Mouse (Mus musculus) bone marrow macrophage, adult 2 months (primary cell): ENCODE data around the gene Abcc4. TPM values are rescaled to one million over a fixed set of nuclear protein-coding genes. Genes with fewer than 3 reads are reported as not detected.

Experiments used
- H3K27ac ChIP-seq: 2 replicates; pipeline ENCODE4 v1.5.1; 2012; ENCODE audit warnings: low read depth, low read length; ENCODE audit not compliant: insufficient read depth
- H3K4me1 ChIP-seq: 2 replicates; pipeline ENCODE4 v1.6.1; 2012; ENCODE audit warnings: low read length; ENCODE audit not compliant: control insufficient read depth, insufficient read depth
- H3K4me3 ChIP-seq: 2 replicates; pipeline ENCODE4 v1.5.1; 2012; ENCODE audit warnings: mild to moderate bottlenecking, low read length, moderate library complexity; ENCODE audit not compliant: insufficient read depth
- CTCF ChIP-seq: IDR thresholded peaks from 2 replicates; pipeline ENCODE4 v1.5.1; 2012; ENCODE audit warnings: low read depth, mild to moderate bottlenecking, low read length, moderate library complexity
- POLR2A ChIP-seq: IDR thresholded peaks from 2 replicates; pipeline ENCODE4 v1.6.1; 2012; ENCODE audit warnings: mild to moderate bottlenecking, low read depth, low read length, borderline replicate concordance
- polyA plus RNA-seq: library from polyadenylated mRNA; stranded (reverse); fragments of >200 nt; gene quantifications from 2 replicates; pipeline ENCODE4 v1.2.4, GENCODE M21; 2012; ENCODE audit not compliant: missing spikeins, insufficient read depth, insufficient read length

Gene Abcc4
- 8.2 and 8.6 TPM in 2 replicates for polyA plus RNA-seq

DNA sequence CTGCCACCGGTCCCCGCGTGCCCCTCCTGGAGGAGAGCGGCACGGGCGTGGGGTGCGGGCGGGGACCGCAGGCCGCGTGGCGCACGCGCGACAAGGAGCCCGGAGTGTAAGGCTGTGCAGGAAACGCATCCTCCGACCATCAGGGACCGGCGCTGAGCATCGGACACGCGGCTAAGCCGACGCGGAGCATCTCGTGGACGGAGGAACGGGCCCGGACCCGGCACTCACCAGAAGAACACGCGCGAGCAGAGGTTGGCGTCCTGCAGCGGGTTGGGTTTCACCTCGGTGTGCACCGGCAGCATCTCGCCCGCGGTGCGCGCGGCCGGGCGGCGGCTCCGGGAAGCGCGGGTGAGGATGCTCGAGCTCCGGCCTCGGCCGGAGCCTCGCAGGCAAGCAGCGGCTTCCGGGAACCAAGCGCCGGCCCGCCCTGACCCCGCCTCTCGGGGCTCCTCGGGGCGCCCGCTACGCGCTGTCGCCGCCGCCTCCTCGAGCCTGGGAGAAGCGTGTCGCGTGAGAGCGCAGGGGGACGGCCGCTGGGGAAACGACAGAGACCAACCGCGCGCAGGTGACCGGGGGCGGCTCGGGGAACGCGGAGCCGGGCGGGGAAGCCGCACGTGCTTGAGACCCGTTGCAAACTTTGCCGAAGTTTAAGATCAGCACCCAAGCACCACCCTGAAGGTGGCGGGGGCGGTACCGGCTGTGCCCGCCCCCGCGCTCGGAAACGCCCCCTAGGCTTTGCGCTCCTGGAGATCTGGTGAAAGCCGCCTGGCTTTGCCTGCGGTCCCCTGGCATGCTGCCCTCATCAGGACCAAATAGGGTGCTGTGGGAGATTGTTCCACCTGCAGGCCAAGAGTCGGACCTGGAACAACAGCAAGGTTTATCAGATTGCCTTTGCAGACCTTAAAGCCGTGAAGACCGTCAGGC, at the start of gene Abcc4:
TSS of gene Abcc4 (minus strand) at position 412 of the 924 bp plus-strand sequence.
- Histone ChIP-seq H3K4me1 (peaks cover 23% of the 10 kb centered on the region), H3K27ac (no peak within 1 kb of the TSS; the same call in 1 of the 2 replicates), H3K4me3 (peak within 1 kb of the TSS; percentile 78)
- TF ChIP-seq POLR2A (no peak), CTCF (no peak)

DNA sequence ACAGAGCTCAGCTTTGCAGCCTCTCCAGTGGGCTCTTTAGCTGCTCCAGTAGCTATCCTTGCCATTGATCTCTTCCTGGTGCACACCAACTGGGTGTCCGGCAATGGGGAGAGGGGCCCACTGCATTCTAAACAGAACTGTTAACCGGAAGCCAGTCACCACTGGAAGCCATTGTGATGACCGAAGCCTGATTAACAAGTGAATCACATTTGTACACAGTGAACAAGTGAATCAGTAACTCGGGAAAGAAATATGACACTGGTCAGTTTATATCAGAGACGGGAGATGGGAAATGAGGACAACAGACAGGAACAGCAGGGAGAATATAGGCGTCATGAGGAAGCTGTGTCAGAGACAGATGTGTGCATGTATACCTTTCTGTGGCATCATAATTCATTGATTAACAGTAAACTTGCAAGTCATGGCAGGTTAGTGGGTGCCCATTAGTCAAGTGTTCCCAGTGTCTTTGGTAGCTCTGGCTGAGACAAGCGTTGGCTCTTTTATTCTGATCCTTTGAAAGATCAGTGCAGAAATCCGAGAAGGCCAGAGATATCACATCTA, 45.3 kb upstream of the Abcc4 start:
- no peak for TF ChIP-seq CTCF
- no peak for TF ChIP-seq POLR2A
- Histone ChIP-seq H3K4me1 (peaks cover 9% of the 10 kb centered on the region), H3K27ac (no peak overlapping the region), H3K4me3 (no peak overlapping the region)

DNA sequence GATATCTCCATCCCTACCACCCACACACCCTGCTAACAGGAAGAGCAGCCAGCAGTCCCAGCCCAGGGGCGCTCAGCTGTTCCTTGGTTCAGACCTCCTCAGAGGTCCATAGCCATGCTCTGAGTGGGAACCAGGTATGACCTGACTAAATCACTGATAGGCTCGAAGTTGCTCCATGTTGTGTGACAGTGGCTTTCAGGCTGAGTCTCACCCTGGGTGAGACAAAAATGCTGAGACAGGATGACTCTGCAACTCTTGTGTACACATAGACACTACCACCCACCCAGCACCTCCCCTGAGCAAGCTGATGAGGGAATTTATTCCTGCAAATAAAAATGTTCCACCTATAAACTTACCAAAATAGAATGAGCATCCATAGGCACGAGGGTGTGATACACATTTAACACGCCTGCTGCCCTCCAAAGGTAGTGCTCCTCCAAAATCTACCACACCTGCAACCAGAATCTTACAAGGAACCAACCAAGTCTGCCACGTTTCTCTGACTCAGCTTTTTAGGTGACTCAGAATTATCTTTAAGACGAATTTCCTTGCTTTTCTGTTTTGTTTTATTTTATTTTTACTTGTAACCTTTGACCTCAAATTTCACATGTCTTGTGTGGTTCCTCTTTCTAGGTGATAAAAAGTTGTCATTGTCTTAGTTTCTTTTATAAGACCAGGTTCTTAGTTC, 44.6 kb upstream of the Abcc4 start:
- TF ChIP-seq POLR2A (no peak), CTCF (no peak)
- Histone ChIP-seq H3K4me3 (no peak overlapping the region), H3K27ac (no peak overlapping the region), H3K4me1 (peaks cover 8% of the 10 kb centered on the region)

DNA sequence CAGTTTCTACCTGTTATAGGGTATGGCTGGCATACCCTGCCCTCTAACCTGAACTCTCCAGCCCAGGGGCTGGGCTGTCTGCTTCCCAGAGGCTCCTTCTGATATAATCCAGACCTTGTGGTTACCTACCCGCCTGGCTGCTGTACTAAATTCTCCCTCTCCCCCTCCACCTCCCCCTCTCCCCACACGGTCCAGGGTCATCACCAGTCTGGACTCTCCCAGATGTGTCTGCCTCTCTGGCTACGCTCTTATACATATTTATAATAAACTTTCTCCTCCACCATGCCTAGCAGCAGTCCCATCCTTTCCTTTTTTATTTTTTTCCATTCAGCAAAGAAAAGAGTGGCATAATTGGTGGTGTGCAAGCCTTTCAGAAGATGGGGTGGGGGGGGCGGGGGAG, 43.7 kb upstream of the Abcc4 start:
- Histone ChIP-seq H3K4me1 (peaks cover 8% of the 10 kb centered on the region), H3K27ac (no peak overlapping the region), H3K4me3 (no peak overlapping the region)
- TF ChIP-seq POLR2A (no peak), CTCF (no peak)

DNA sequence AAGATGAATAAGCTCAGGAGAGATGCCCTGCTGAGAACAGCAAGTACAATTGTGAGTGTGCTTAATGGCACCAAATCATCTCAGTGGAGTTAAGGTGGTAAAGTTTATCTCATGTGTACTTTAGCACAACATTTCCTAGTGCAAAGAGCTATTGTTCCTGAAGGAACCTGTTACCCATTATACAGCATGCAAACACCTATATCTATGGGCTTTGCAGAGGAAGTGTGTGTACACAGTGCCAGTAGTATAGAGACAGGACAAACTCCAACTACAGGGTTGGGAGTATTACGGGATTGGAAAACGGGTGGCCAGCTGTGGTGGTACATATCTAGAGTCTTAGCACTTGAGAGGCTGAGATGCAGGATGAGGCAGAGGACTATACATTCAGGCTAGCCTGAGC, 43.0 kb upstream of the Abcc4 start:
- no peak for TF ChIP-seq CTCF
- no peak for TF ChIP-seq POLR2A
- Histone ChIP-seq H3K4me1 (peaks cover 8% of the 10 kb centered on the region), H3K27ac (no peak overlapping the region), H3K4me3 (no peak overlapping the region)

DNA sequence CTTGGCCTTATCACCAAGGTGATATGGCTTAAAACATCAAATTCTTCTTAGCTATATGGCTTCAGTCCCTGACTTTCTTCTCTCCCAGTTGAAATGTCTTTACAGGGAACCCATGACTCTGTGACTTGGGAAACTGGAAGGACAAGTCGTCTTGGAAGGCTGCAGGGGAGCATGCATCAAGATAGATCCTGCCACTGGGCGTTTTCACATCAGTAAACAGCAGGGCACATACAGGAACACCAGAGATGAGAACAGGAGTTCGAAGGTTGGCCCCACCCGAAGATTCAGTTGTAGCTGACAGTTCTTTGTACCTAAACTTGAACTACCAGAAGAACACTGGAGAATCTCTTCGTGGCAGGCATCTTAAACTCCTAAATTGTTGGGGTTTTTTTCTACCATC, 36.8 kb upstream of the Abcc4 start:
- Histone ChIP-seq H3K4me1 (no peaks in the 10 kb centered on the region), H3K27ac (no peak overlapping the region), H3K4me3 (no peak overlapping the region)
- TF ChIP-seq POLR2A (no peak), CTCF (no peak)

DNA sequence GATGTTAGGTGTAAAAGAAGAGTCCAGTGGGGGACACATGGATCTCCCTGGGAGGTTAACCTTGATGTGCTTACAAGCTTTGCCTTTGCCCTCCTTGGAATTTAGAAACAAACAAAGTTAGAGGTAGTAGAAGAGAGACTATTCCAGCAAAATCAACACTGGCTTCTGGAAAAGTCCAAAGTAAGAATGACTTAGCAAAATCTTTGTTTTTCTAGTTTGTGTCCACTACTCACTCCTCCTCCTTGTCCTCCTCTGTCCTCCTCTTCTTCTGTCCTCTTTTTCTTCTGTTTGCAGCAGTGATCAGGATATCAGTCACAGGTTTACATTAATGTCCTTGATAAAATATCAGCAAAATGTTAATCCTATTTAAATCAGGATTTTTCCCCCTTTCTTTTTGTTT, 35.8 kb upstream of the Abcc4 start:
- no peak overlapping the region for H3K4me3 ChIP-seq
- H3K4me1 ChIP-seq, result no peaks in the 10 kb centered on the region
- H3K27ac ChIP-seq, result no peak overlapping the region
- no peak for TF ChIP-seq CTCF
- TF ChIP-seq POLR2A, result no peak

DNA sequence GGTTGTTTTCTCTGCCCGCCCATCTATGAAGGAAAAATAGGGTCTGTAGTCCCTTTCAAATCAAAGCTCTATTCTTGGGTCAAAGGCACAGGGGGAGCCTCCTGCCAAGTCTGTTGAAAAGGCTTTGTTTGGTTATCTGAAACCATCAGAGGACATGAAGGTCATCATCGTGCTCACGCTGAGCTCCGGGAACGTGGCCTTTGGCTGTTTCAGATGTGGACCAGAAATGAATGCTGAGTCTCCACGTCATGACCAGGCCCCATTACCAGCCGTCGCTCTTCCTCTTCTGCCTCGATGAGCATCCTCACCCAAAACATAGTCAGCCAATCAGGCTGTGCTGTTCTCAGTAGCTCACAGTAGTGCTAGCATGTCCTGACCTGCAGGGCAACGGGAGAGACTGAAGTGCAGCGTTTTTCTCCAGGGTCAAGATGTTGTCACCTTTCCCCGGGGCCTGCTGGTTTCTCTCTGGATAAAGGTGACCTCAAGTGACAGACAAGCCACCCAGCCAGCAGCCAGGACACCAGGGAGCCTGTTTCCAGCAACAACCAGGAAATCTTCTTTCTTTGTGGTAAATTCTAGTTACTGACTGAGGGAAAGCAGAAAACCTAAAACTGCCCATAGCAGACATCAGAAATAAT, 31.4 kb upstream of the Abcc4 start:
- no peak overlapping the region for H3K4me3 ChIP-seq
- TF ChIP-seq POLR2A (no peak), CTCF (no peak)
- no peak overlapping the region for H3K27ac ChIP-seq
- H3K4me1 ChIP-seq, result no peaks in the 10 kb centered on the region

DNA sequence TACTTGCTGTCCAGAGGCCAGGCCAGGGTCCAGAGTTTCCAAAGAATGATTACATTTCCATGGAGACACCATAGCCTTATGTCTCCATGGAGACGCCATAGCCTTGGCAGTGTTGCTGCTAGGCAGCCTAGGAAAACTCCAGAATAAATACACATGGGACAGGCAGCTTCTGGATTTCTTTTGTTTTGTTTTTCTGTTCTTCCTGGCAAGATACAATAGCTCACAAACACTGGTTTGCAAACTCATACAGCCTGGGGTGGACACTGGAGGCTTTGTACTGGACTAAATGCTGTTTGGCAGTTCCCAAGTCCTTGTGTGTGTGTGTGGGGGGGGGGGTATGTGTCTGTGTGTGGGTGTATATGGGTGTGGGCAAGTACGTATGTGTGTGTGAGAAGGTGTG, 29.1 kb upstream of the Abcc4 start:
- Histone ChIP-seq H3K27ac (no peak overlapping the region), H3K4me1 (no peaks in the 10 kb centered on the region), H3K4me3 (no peak overlapping the region)
- TF ChIP-seq CTCF (no peak), POLR2A (no peak)

DNA sequence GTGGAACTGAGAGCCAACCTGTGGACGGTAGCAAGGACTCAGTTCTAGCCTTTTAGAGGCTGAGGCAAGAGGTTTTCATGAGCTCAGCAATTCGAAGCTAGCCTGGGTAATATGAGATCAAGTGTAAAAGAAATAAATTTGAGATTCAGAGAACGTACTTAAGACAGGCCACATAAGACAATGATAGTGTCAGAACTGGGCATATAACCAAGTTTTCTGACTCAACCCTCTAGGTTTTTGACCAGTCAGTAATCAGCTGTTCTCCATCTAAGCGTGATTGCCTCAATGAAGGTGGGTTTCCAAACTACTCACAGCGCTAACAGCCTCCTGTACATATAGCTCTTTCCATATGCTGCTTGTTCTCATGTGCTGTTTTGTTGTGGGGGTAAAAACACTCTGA, 27.1 kb upstream of the Abcc4 start:
- no peak overlapping the region for H3K4me3 ChIP-seq
- H3K4me1 ChIP-seq, result no peaks in the 10 kb centered on the region
- H3K27ac ChIP-seq, result no peak overlapping the region
- TF ChIP-seq POLR2A, result no peak
- TF ChIP-seq CTCF, result no peak
